Mouse (Mus musculus): ENCODE data around the gene Cep63.

Cep63 gene

DNA sequence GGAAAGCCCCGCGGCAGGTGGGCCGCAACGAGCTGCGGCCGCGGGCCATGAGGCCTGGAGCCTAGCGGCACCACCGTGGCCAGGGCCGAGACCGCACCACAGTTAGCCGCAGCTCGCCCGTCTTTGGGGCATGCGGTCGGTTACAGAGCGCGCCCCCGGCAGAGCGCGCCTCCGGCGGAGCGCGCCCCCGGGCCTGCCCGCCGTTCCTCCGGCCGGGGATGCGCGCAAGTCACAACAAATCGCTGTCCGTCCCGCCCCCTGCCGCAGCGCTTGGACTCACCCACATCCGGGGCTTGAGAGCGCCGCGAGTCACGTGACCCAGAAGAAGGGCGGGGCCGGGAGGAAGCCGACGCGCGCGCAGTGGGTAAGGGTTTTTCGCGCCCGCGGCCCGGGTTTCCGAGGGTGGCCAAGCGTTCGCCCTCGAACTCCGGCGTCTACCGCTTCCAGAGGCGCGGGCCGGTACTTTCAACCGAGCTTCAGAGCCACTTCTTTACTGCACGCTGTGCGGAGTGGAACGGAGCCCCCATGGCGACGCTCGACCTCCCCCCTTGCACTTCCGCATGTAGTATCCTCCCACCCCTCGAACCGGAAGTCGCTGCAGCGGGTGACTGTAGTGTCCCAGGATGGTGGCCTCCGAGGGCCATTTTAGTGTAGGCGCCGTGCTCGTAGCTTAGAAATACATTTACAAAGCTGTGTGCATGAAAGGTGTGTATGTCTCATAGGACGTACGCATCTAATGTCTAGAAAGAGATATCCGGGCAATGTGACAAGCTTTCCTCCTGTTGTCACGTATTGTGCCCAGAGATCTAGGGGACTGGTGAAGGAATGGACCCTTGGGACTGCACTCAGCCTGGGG is at the start of gene Cep63, which contains the start of gene Anapc13:
Gene Cep63 (minus strand): TSS at position 552 of the 856 bp plus-strand sequence.
Gene Anapc13 (plus strand): TSS at position 314 of the 856 bp plus-strand sequence.
- DNase-seq (ENCODE audit: low spot score in 2 of 2), result peak; percentile 98

DNA sequence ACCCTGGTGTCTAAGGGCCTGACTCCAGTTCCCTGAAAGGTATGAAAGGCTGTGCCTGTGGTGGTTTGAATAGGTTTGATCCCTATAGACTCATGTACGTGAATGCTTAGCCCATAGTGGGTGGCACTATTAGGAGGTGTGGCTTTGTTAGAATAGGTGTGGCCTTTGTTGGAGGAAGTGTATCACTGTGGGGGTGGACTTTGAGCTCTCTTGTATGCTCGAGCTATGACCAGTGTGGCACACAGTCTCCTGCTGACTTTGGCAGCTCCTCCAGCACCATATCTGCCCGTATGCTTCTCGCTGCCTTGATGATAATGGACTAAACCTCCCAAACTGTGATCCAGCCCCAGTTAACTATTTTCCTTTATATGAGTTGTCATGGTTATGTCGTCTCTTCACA is 49.6 kb upstream of the Cep63 start:
- no peak for DNase-seq (ENCODE audit: low spot score in 2 of 2)

DNA sequence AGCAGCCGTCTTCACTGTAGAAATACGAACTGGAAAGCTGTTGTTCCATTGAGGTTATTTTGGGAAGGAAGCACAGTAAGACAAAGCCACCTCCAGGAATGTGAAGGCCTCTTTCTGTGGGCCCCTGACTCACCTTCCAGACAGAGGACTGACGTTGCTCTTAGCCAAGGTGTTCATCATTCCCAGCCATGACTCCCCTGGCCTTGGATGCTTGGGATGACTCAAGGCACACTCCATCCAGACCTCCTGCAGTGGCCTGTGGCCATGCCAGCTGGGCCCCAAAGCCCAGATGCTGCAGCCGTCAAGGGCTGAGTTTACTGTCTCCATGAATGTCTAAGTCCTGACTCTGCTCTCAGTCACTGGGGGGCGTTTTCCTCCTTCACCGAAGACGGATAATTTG is 47.0 kb upstream of the Cep63 start:
- DNase-seq (ENCODE audit: low spot score in 2 of 2), result no peak

GRCm38 (mm10) chr9:102668906-102669305 is 42.6 kb upstream of the Cep63 start:
- DNase-seq (ENCODE audit: low spot score in 2 of 2), result no peak

GRCm38 (mm10) chr9:102668115-102668514 is 41.8 kb upstream of the Cep63 start:
- no peak for DNase-seq (ENCODE audit: low spot score in 2 of 2)

DNA sequence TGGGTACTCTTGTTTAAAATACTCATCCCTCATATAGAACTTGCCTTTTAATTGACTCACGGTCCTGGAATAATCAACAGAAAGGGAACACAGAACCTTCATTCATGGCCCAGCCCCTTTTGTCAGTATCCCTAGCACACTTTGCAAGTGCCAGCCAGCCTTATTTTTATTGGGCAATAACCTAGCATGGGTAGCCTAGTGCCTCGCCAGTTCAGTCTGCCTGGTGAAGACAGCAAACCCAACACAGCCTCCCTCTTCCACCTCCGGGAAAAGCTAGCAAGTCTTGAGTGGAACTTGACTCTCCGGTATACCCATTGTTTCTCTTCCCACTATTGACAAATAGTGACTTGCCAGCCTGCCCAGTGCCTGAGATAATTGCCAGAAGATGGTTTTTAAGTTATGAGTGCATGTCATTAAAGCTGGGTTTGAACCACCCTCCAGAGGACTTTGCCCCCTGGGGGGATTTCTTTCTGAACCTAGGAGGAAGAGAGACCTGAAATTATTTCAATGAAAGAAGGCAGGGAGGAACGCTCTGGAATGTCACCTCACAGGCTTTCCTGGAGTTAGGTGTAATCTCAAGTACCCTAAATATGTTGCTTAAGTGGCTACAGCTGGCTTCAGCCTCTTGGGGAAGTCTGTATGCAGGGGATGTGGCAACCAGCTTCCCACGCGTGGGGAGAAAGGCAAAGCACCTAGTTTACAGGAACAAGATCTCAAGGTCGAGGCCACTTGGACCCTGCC is 30.2 kb upstream of the Cep63 start:
- no peak for DNase-seq (ENCODE audit: low spot score in 2 of 2)

- DNase-seq (ENCODE audit: low spot score in 2 of 2), result no peak
Measured at GRCm38 (mm10) chr9:102651199-102651720, 24.9 kb upstream of the Cep63 start.

GRCm38 (mm10) chr9:102650637-102651036 is 24.3 kb upstream of the Cep63 start:
- no peak for DNase-seq (ENCODE audit: low spot score in 2 of 2)

DNA sequence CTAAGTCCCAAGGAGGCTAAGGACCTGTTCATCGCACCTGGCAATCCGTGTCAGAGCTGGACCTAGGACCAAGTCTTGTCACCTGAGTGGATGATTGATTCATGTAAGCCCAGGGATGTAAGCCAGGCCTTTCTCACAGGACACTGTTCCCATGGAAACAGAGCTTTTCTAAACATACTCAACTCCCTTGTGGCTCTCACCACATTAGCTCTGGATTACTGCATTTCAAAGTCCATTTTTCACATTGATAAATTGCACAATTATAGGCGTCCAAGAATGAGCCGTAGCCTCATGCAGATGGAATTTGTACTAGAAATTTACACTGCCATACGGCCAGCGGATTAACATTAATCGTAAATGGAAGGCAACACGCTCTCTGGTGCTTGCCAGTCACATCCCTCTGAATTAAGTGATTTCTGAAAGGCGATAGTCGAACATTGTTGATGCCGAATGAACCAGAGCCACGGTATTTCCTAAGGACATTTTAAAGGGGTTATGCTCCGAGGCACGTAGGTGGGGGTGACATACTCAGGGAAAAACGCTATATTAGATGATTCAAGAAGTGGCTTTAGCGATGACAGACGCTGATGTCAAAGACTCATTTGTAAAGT is 23.7 kb upstream of the Cep63 start:
- peak; percentile 36 to 43 for DNase-seq (ENCODE audit: low spot score in 2 of 2)

- DNase-seq (ENCODE audit: low spot score in 2 of 2), result no peak
Measured at GRCm38 (mm10) chr9:102647010-102647409, 20.7 kb upstream of the Cep63 start.

DNA sequence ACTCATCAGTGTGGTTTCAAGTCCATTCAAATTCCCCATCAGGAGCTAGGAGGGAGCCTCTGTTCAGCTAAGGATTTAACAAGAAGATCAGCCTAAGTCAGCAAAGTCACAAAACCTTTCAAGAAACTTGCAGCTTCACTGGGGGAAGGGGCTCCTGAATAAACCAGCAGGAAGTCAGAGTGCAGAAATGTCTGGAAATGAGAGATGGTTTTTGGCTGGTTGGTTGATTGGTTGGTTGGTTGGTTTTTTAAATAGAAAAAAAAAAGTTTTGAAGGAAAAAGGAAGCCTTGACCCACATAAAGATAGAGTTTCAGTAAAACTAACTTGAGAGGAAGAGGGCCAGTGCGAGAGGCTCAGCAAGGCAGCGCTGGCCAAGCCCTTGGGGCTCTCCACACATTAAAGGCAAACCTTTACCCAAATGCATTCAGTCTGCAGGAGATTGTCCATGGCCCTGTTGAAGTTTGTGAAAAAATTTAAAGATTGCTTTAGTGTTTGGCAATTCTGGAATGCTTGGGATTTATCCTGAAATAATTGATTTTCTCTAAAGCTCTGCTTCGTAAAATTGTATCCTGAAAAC is 18.9 kb upstream of the Cep63 start:
- DNase-seq (ENCODE audit: low spot score in 2 of 2), result no peak

- DNase-seq (ENCODE audit: low spot score in 2 of 2), result peak; percentile 80 to 82
Measured at GRCm38 (mm10) chr9:102643486-102644101, 17.3 kb upstream of the Cep63 start.

- no peak for DNase-seq (ENCODE audit: low spot score in 2 of 2)
Measured at GRCm38 (mm10) chr9:102643071-102643485, 16.7 kb upstream of the Cep63 start.

DNA sequence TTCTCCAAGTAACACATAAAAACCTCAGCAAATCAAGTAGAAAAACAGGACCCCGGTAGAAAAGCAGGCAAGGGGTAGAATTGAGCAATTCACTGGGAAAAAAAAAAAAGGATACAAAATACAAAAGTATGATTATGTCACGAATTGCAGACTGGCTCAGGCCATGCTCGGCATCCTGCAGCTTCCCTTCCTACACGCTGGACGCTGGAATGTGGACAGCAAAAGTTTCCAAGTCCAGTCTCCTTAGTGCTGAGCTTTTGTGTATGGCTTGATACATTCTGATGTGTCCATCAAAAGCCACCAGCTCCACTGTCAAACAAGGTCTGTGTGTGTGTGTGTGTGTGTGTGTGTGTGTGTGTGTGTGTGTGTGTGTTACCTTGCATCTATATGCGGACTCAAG is 15.2 kb upstream of the Cep63 start:
- DNase-seq (ENCODE audit: low spot score in 2 of 2), result no peak

DNA sequence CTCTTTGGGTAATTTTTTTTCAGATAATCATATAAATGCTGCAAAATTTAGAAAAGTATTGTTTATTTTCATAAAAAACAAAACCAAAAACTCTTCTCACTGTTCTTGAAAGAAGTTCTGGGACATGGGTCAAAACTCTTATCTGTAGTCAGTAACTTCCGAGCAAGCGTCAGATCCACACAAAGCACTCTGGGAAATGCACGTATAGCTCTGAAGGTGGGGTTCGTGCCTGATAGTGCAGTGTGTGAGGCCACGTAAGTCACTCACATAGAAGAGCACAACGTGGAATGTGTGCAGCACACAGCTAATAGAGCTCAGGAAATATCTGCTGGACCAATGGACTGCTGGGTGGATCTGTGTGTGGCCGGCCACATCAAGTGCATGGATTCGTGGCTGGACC is 13.2 kb upstream of the Cep63 start:
- no peak for DNase-seq (ENCODE audit: low spot score in 2 of 2)

DNA sequence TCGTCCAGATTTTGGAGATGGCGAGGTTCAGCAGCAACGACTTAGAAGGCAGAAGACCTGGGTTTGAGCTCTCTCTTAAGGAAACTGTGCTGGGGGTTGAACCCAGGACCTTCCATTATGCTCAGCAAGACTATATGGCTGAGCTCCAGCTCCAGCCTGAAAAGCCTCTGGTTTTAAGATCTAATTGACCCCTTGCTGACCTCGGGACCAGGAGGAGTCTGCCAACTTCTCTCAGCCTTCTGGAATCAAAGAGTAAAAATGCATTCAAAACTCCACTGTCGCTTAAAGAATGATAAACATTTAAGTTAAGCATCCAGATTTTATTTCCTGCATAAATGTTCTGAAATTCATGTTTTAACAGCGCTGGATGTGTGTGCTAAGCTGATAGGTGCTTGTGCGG is 12.6 kb upstream of the Cep63 start:
- no peak for DNase-seq (ENCODE audit: low spot score in 2 of 2)

DNA sequence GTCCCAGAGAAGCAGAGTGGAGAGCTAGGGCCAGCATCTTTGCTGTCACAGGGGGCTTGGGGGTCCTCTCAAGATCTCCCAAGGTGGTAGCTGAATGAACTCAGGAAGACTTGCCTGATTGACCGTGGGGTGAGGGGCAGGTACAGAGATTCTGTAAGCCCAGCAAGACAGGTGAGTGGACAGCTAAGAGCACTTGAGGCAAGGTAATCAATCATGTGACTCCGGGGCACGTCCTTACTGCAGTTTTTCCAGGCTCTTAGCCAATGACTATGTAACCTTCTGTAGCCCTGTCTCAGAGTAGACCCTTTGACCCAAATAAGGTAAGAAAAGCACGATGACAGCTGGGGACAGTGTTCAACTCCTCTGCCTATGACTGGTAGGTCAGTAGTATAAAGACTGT is 10.8 kb upstream of the Cep63 start:
- DNase-seq (ENCODE audit: low spot score in 2 of 2), result no peak

DNA sequence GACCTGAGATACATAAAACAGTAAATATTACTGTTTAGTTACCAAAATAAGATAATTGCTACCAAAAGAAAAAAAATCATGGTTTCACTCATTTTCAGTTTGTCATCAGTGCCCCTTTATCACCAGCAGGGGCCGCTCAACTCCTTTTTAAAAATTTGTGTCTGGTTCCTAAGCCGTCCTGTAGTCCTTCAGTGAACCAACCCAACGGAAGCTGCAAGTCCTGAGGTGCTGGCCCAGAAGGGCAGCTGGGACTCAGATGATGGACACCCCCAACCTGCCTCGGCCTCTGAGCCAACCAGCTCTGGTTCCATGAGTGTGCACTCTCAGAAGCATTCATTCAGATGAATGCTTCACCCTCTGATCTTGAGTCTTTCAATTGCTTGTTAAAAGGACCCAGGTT is 10.2 kb upstream of the Cep63 start:
- peak in 1 of 2 experiments; percentile 69 for DNase-seq (ENCODE audit: low spot score in 2 of 2)

DNA sequence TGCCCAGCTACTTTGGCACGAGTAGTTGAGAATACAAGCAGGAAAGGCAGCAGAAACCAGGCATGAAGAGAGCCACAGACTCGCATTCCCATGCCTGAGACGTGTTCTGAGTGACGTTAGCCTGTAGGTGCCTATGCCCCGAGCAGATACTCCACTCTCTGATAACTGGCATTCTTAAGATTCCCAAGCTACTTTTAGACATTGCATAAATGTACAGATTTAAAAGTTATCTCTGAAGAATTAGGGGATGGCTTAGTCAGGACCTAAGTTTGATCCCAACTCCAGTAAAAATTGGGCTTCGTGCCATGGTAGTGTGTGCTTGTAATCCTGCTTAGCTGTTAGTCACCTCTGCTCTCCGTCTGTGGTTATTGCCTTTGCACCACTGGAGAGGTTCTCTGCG is 8.1 kb upstream of the Cep63 start:
- DNase-seq (ENCODE audit: low spot score in 2 of 2), result no peak

DNA sequence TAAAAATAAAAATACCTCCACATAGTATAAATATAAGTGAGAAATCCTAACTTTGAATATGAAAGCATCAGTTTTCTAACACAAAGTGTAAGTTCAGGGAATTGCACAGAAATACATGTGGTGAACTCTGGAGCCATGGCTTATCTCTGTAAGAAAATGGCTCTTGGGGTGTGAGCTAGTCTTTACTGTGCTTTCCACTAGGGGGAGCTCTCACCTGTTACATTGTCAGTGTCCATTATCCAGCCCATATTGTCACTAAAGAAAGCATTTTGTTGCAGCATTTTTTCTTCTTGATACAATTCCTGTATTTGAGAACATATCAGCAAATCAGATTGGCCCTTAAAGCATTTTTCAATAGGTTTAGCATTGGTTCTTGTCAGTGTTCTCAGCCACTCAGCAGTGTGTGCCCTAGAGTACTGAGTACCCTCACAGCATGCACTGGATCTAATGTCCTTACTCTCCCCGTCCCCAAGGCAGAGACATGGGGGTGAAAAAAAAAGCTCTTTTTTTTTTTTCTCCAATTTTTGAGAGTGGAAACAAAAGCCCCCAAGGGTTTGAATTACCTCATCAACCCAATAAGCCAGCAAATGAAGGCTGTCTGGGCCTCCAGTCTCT is 6.7 kb upstream of the Cep63 start:
- DNase-seq (ENCODE audit: low spot score in 2 of 2), result peak in 1 of 2 experiments; percentile 68

DNA sequence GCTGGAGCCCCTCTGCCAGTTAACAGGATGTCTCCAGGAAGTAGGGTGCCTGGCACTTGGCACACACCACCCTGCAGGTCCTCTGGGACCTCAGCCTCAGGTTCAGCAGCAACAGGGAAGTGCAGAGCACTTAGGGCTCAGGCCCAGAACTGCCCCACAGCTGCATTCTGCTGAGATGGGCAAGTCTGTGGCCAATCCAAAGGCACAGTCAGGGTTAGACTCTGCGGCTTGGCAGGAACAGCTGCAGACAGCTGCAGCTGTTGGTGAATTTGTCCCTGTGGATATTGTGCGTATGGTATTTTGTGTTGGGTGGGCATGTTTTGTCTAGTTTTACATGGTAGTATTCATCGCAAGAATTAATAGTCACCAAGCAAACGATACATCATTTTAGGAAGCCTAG is 5.8 kb upstream of the Cep63 start:
- no peak for DNase-seq (ENCODE audit: low spot score in 2 of 2)

Measured in heart, adult 9 months (tissue).